ENCODE assay signal across 8 mouse cellular contexts in genomic region chr13:49681351-49682232, GRCm38 (mm10). TPM values are rescaled to one million over a fixed set of nuclear protein-coding genes. Genes with fewer than 3 reads are reported as not detected.
DNase-seq lines count a peak whose midpoint lies in the region; ATAC-seq lines count a peak whose summit lies in the region.

Gene Iars, plus strand, starts transcription at chr13:49682100.

- peaks cover 32% of the 10 kb centered on the region for H3K36me3 ChIP-seq in heart, embryonic 14.5 days (ENCODE audit: control insufficient read depth, insufficient read depth, low read length)
- H3K36me3 ChIP-seq in liver, embryonic 13.5 days: peaks cover 27% of the 10 kb centered on the region
- no peaks in the 10 kb centered on the region for H3K36me3 ChIP-seq in stomach, embryonic 16.5 days (ENCODE audit: control insufficient read depth, insufficient read depth, low read length)

- H3K9ac ChIP-seq in heart, embryonic 14.5 days (ENCODE audit: low read length): peak within 1 kb of the TSS; percentile 82
- H3K9ac ChIP-seq in liver, embryonic 13.5 days: peak within 1 kb of the TSS; percentile 90
- peak within 1 kb of the TSS; percentile 86 for H3K9ac ChIP-seq in stomach, embryonic 16.5 days (ENCODE audit: low read length)

- peaks cover 2 to 14% of the 10 kb centered on the region in 2 experiments; a peak in 2 of 4 replicates for H3K4me1 ChIP-seq in heart, embryonic 14.5 days (ENCODE audit: control insufficient read depth in 2 of 2, insufficient read depth in 2 of 2, low read length in 2 of 2)
- H3K4me1 ChIP-seq in liver, embryonic 13.5 days (replicated peaks): peaks cover 32% of the 10 kb centered on the region
- H3K4me1 ChIP-seq in stomach, embryonic 16.5 days (ENCODE audit: control insufficient read depth, insufficient read depth, low read length): peaks cover 7% of the 10 kb centered on the region

- H3K9me3 ChIP-seq in heart, embryonic 14.5 days (ENCODE audit: control insufficient read depth, low read length): no peaks in the 10 kb centered on the region
- H3K9me3 ChIP-seq in liver, embryonic 13.5 days (replicated peaks): no peaks in the 10 kb centered on the region
- no peaks in the 10 kb centered on the region for H3K9me3 ChIP-seq in stomach, embryonic 16.5 days (replicated peaks; ENCODE audit: control insufficient read depth, low read length)

- peak within 1 kb of the TSS; percentile 77 to 86 for H3K4me3 ChIP-seq in heart, embryonic 14.5 days (ENCODE audit: control insufficient read depth in 1 of 2, insufficient read depth in 1 of 2, low read depth in 1 of 2, low read length in 2 of 2)
- peak within 1 kb of the TSS; percentile 84 for H3K4me3 ChIP-seq in liver, embryonic 13.5 days (replicated peaks)
- H3K4me3 ChIP-seq in stomach, embryonic 16.5 days (replicated peaks; ENCODE audit: low read length): peak within 1 kb of the TSS; percentile 90

- H3K27me3 ChIP-seq in heart, embryonic 14.5 days (ENCODE audit: control insufficient read depth, insufficient read depth, low read length): no peaks in the 10 kb centered on the region
- H3K27me3 ChIP-seq in liver, embryonic 13.5 days: no peaks in the 10 kb centered on the region
- no peaks in the 10 kb centered on the region for H3K27me3 ChIP-seq in stomach, embryonic 16.5 days (ENCODE audit: control insufficient read depth, insufficient read depth, low read length)

- DNase-seq in c-Kit-negative CD71-positive TER-119-positive erythroid progenitor cells, embryonic 14.5 days (ENCODE audit: low read depth, low spot score): peak; percentile 97
- DNase-seq in fibroblast of lung, adult 2 months (ENCODE audit: low read depth): peak; percentile 96
- peak; percentile 98 for DNase-seq in kidney, postnatal 14 days
- peak; percentile 99 for DNase-seq in liver, embryonic 13.5 days
- DNase-seq in neural tube, embryonic 10.5 days (ENCODE audit: extremely low spot score, low spot score): peak; percentile 100

- WGBS in heart, embryonic 14.5 days: 5% methylated on average over 26 of the region's 26 CpGs
- WGBS in liver, embryonic 13.5 days (ENCODE audit: insufficient replicate concordance): 4% methylated on average over 26 of the region's 26 CpGs
- 4% methylated on average over 26 of the region's 26 CpGs for WGBS in stomach, embryonic 16.5 days

- peak within 1 kb of the TSS; percentile 57 to 64 for H3K27ac ChIP-seq in heart, embryonic 14.5 days (replicated peaks in 1 of 2; ENCODE audit: control insufficient read depth in 1 of 2, insufficient read depth in 1 of 2, low read depth in 2 of 2, low read length in 2 of 2)
- peak within 1 kb of the TSS; percentile 89 for H3K27ac ChIP-seq in liver, embryonic 13.5 days
- H3K27ac ChIP-seq in stomach, embryonic 16.5 days (ENCODE audit: low read length): peak within 1 kb of the TSS; percentile 93

- H3K4me2 ChIP-seq in heart, embryonic 14.5 days (ENCODE audit: low read length): peak within 1 kb of the TSS; percentile 96
- peak within 1 kb of the TSS; percentile 79 for H3K4me2 ChIP-seq in liver, embryonic 13.5 days
- peak within 1 kb of the TSS; percentile 94 for H3K4me2 ChIP-seq in stomach, embryonic 16.5 days (ENCODE audit: low read depth, low read length)

- ATAC-seq in CD4-positive, CD25-positive, alpha-beta regulatory T cell, adult 4 months: peak; percentile 100
- peak; percentile 100 for ATAC-seq in heart, embryonic 14.5 days (ENCODE audit: insufficient number of reproducible peaks, insufficient read depth, low FRiP score, low read depth)
- ATAC-seq in liver, embryonic 13.5 days (ENCODE audit: low read depth): peak; percentile 100
- ATAC-seq in stomach, embryonic 16.5 days (ENCODE audit: insufficient read depth, low FRiP score): peak; percentile 100

RNA-seq across cellular contexts. Expression of gene Iars, which starts in this region (rescaled TPM):
- polyA plus RNA-seq in CD4-positive, CD25-positive, alpha-beta regulatory T cell, adult 4 months (2017; shearing (Covaris generic)): 10 to 100 TPM; 34.9 to 48.6 TPM
- polyA plus RNA-seq in heart, embryonic 14.5 days (2014; fragmentation: Nextera tagmentation; extraction: Ambion mirVana): 52.0 and 59.3 TPM in 2 replicates
- polyA plus RNA-seq in liver, embryonic 13.5 days (2015; fragmentation: Nextera tagmentation; extraction: Ambion mirVana): 57.3 and 73.9 TPM in 2 replicates
- 75.8 and 78.1 TPM in 2 replicates for polyA plus RNA-seq in stomach, embryonic 16.5 days (2015; fragmentation: Nextera tagmentation; extraction: Ambion mirVana)

Comparison
In these comparisons a context has a peak if more than half of its experiments do, and no peak if none do; other contexts are left out.
1. Peak in every context shown above with its lines: DNase-seq, ATAC-seq, H3K4me3 ChIP-seq and H3K27ac ChIP-seq.